Mouse (Mus musculus) ES-Bruce4 (cell line): ENCODE results near the gene Vpreb3. TPM values are rescaled to one million over a fixed set of nuclear protein-coding genes. Genes with fewer than 3 reads are reported as not detected.

Experiments used
- H3K27ac ChIP-seq: 2 replicates; pipeline ENCODE4 v1.5.1; 2012; ENCODE audit warnings: low read length, inconsistent platforms; ENCODE audit not compliant: insufficient read depth
- H3K27me3 ChIP-seq: 2 replicates; pipeline ENCODE4 v1.6.1; 2012; ENCODE audit warnings: mild to moderate bottlenecking, low read length, inconsistent platforms; ENCODE audit not compliant: control insufficient read depth, poor library complexity, insufficient read depth, severe bottlenecking
- H3K36me3 ChIP-seq: 2 replicates; pipeline ENCODE4 v1.6.1; 2012; ENCODE audit warnings: inconsistent platforms, mild to moderate bottlenecking, low read length, moderate library complexity; ENCODE audit not compliant: control insufficient read depth, poor library complexity, insufficient read depth, severe bottlenecking
- H3K4me1 ChIP-seq: one replicate; pipeline ENCODE4 v1.8.1; 2011; ENCODE audit warnings: low read length; ENCODE audit not compliant: control insufficient read depth, insufficient read depth
- H3K4me3 ChIP-seq: 2 replicates; pipeline ENCODE4 v1.5.1; 2011; ENCODE audit warnings: low read depth, mild to moderate bottlenecking, low read length
- H3K9ac ChIP-seq: 2 replicates; pipeline ENCODE4 v1.6.1; 2012; ENCODE audit warnings: low read depth, mild to moderate bottlenecking, inconsistent platforms; ENCODE audit not compliant: poor library complexity, severe bottlenecking
- H3K9me3 ChIP-seq: replicated peaks from 2 replicates; pipeline ENCODE4 v1.6.1; 2012; ENCODE audit warnings: mild to moderate bottlenecking, low read length, inconsistent platforms; ENCODE audit not compliant: control insufficient read depth, poor library complexity, insufficient read depth, severe bottlenecking
- CTCF ChIP-seq: IDR thresholded peaks from one replicate; pipeline ENCODE4 v1.8.1; 2011; ENCODE audit warnings: low read depth, low read length
- EP300 ChIP-seq: IDR thresholded peaks from 2 replicates; pipeline ENCODE4 v1.6.1; 2011; ENCODE audit warnings: low read depth, low read length; ENCODE audit not compliant: insufficient read depth
- POLR2A ChIP-seq: IDR thresholded peaks from one replicate; pipeline ENCODE4 v1.8.1; 2011; ENCODE audit warnings: low read length; ENCODE audit not compliant: insufficient read depth
- polyA plus RNA-seq: library from polyadenylated mRNA; stranded (reverse); fragments of >200 nt; gene quantifications from 2 replicates; pipeline ENCODE4 v1.2.4, GENCODE M21; 2011; ENCODE audit warnings: low read depth; ENCODE audit not compliant: missing spikeins, insufficient read depth, insufficient read length

Gene Vpreb3
- 1.2 TPM in 1 of 2 replicates, not detected in the other for polyA plus RNA-seq

DNA sequence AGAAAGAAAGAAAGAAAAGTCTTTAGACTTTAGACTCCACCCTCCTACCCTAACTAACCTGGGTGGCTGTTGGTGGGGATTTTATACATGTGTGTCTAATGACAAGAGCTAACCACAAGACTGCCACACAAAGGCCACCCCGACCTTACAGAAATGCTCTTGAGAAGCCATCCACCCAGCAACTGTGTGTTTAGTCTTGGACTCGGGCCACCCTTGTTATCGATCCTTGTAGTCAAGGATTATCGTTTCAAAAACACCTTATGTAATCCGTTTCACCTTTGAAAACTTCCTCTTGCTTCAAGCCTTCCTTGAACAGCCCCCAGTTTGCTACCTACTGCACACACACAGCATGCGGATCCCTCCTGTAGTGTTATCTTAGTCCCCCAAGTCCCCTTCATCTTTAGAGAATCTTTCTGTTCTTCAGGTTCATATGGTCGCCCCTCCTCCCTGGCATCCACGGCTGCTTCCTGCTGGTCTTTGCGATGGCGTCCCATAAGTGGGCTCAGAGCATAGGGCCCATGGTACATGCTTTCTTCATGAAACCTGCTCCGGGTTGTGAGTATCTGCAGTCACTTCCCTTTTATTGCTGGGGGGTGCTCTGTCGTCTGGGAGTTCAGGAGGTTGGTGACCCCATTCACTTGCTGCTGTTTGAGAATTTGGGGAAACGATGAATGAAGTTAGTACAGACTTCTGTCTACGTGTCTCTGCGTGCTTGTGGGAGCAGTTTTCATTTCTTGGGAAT, at the start of gene Vpreb3:
Gene Vpreb3 (plus strand): TSS at position 322 of the 742 bp plus-strand sequence.
- H3K9ac ChIP-seq, result no peak within 1 kb of the TSS
- no peak within 1 kb of the TSS for H3K4me3 ChIP-seq
- H3K36me3 ChIP-seq, result 0 out of 2 replicates have a peak, but pooled peaks cover 5% of the 10 kb centered on the region
- TF ChIP-seq POLR2A, result no peak
- no peak for TF ChIP-seq CTCF
- TF ChIP-seq EP300, result no peak
- H3K4me1 ChIP-seq, result peaks cover 4% of the 10 kb centered on the region
- H3K27me3 ChIP-seq, result no peaks in the 10 kb centered on the region
- no peaks in the 10 kb centered on the region for H3K9me3 ChIP-seq
- no peak within 1 kb of the TSS for H3K27ac ChIP-seq

DNA sequence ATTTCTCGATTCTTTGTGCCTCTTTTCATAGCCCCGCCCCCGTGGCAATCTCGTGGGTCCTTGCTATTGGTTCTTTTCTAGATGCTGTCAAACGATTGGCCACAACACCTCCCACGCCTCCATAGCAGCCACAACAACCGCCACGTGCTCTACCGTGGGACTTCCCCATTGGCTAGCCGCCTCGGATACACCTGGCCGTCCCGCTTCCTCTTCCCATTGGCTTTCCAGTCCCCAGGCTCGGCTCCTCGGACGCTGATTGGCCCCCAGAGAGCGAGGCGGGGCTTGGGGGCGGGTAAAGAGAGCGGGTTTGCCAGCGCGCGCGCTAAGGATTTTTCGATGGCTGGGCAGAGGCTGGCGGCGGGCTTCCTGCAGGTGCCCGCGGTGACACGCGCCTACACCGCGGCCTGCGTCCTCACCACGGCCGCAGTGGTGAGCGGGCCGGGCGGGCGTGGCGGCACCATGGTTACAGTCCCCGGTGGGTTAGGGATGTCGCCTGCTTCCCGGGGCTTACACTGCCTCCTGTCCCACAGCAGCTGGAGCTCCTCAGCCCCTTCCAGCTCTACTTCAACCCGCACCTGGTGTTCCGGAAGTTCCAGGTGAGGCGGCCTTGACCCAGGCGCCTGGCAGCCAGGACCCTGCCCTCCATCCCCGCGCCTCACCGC, 49.6 kb upstream of the Vpreb3 start, which contains the start of gene Derl3:
Gene Derl3 (plus strand): TSS at position 325 of the 662 bp plus-strand sequence.
- no peaks in the 10 kb centered on the region for H3K9me3 ChIP-seq
- H3K27me3 ChIP-seq, result no peaks in the 10 kb centered on the region
- no peak within 1 kb of the TSS for H3K27ac ChIP-seq
- H3K4me1 ChIP-seq, result no peaks in the 10 kb centered on the region
- H3K9ac ChIP-seq, result peak within 1 kb of the TSS; percentile 22
- H3K36me3 ChIP-seq, result peaks cover 9% of the 10 kb centered on the region; the same call in 1 of the 2 replicates
- H3K4me3 ChIP-seq, result peak within 1 kb of the TSS; percentile 65
- TF ChIP-seq POLR2A (no peak), CTCF (no peak), EP300 (no peak)

DNA sequence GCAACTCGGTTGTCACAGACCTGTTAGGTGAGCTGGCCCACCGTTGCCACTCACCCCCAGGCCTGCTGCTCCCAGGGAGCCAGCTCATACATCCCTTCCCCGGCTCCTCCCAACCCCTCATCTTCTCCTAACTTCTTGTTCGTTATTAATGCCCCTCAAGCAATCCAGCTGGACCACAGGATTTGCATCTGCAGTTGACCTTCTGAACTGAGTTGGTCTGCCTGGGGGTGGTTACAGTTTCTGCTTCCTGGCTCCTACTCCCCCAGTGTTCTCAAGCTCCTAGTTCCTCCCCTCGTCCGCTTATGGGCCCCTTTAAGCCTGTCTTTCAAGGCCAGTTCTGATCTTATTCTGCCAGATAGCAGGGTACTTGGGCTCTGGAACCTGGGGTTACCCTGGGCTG, 48.3 kb upstream of the Vpreb3 start:
- no peaks in the 10 kb centered on the region for H3K27me3 ChIP-seq
- H3K4me1 ChIP-seq, result no peaks in the 10 kb centered on the region
- no peaks in the 10 kb centered on the region for H3K9me3 ChIP-seq
- H3K9ac ChIP-seq, result no peak overlapping the region
- H3K27ac ChIP-seq, result no peak overlapping the region
- TF ChIP-seq POLR2A (no peak), CTCF (no peak), EP300 (no peak)
- H3K36me3 ChIP-seq, result peaks cover 11% of the 10 kb centered on the region; the same call in 1 of the 2 replicates
- H3K4me3 ChIP-seq, result no peak overlapping the region

DNA sequence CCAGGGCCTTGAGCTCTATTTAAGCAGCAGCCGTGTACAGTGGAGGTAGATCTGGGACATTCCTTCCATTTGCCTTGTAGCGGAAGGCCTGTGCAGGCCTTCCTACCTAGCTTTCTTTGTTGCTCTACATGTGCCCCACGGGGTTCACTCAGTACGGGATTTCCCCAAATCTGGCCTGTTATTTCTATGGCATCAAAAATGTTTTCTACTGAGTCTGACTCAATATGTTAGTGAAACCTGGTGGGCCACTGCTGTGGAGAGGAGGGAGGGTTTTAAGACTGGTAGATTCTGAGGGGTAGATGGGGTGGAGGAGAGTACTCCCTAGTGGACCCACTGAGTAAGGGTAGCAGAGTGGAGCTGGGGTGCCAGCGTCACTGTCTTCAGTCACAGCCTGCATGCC, 47.1 kb upstream of the Vpreb3 start:
- no peak overlapping the region for H3K27ac ChIP-seq
- no peaks in the 10 kb centered on the region for H3K4me1 ChIP-seq
- H3K9ac ChIP-seq, result no peak overlapping the region
- H3K4me3 ChIP-seq, result no peak overlapping the region
- no peaks in the 10 kb centered on the region for H3K9me3 ChIP-seq
- peaks cover 13% of the 10 kb centered on the region; the same call in 1 of the 2 replicates for H3K36me3 ChIP-seq
- no peak for TF ChIP-seq CTCF
- H3K27me3 ChIP-seq, result no peaks in the 10 kb centered on the region

DNA sequence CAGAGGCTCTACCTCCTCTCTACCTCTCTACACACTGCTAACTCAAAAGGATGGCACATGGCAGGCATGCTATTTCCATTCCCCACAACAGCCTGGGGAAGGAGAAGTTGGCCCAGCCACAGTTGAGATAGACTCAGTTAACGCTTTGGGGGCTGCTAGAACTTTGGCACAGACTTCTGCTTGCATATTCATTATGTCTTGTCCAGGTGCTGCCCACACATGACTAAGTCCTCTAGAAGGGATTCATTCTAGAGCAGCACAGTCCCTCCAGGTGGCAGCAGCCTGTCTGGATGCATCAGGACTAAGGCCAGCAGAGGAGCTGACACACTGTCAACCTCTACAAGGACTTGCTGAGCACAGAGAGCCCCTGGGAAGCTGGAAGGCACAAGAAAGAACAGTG, 46.6 kb upstream of the Vpreb3 start:
- H3K9ac ChIP-seq, result no peak overlapping the region
- peaks cover 13% of the 10 kb centered on the region; the same call in 1 of the 2 replicates for H3K36me3 ChIP-seq
- H3K4me1 ChIP-seq, result no peaks in the 10 kb centered on the region
- no peaks in the 10 kb centered on the region for H3K9me3 ChIP-seq
- H3K4me3 ChIP-seq, result no peak overlapping the region
- no peak overlapping the region for H3K27ac ChIP-seq
- no peaks in the 10 kb centered on the region for H3K27me3 ChIP-seq
- TF ChIP-seq CTCF (no peak), POLR2A (no peak), EP300 (no peak)

DNA sequence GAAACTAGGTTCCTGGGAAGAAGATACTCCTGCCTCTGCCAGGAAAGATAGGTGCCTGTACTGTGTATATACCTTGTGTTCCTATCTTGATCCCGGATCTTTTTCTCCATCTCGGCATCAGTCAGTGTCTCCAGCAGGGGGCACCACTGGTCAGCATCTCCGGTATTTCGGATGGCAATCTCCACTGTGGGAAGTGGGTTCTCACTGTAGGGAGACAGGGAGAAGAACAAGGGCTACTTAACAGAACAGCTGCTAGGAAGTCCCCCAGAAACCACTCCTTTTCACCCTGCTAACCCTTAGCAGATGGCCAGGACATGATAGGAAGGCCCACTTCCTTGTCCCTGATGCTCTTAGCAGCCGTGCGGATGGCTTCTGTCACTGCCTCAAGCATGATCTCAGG, 45.5 kb upstream of the Vpreb3 start:
- Histone ChIP-seq H3K27me3 (no peaks in the 10 kb centered on the region), H3K4me3 (no peak overlapping the region), H3K9ac (no peak overlapping the region), H3K27ac (no peak overlapping the region), H3K4me1 (no peaks in the 10 kb centered on the region), H3K36me3 (peaks cover 14% of the 10 kb centered on the region; the same call in 1 of the 2 replicates), H3K9me3 (no peaks in the 10 kb centered on the region)
- TF ChIP-seq POLR2A, result no peak
- peak; percentile 80 for TF ChIP-seq CTCF
